ENCODE assay signal across 28 mouse cellular contexts in the genomic region with DNA sequence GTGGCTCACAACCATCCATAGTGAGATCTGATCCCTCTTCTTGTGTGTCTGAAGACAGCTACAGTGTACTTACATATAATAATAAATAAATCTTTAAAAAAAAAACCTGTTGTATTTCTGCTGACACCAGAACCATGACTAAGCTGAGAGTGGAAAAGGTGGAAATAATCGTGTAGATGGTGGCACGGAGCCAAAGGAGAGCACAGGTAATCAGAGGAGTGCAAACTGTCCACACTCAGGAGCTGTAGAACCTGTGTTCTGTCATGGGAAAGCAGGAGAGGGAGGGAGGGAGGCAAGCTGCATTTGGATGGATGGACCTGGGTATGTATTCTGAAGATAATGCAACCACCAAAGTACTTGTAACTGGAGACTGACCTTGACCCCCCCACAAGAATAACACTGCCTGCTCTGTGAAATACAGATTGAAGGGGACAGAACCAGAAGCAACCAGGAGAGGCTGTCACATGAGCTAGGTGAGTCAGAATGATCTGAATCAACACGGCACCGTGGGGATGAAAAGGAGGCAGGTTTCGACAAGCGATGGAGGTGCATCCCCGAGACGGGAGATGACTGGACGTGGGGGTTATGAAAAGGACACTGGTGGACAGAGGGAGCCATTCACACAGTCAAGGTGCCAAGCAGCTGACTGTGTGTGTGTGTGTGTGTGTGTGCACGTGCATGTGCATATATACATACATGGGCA. TPM values are rescaled to one million over a fixed set of nuclear protein-coding genes. Genes with fewer than 3 reads are reported as not detected.
"Had no signal": no experiment of that assay in that cellular context is flagged by ENCODE, and none has a peak within 500 bp of the region (broad histone marks: within the 10 kb centered on the region; RNA-seq: fewer than 3 reads in every experiment).

No protein-coding gene starts in this region.

- H3K9ac ChIP-seq: heart, embryonic 12.5 days; hindbrain, embryonic 12.5 days; hindbrain, embryonic 14.5 days; intestine, embryonic 15.5 days; kidney, embryonic 15.5 days; limb, embryonic 12.5 days had no signal

- H3K4me3 ChIP-seq: gastrocnemius, adult 2 months; heart, embryonic 10.5 days; heart, embryonic 12.5 days; hindbrain, embryonic 10.5 days; hindbrain, embryonic 12.5 days; intestine, embryonic 15.5 days; kidney, embryonic 15.5 days; limb, embryonic 10.5 days; limb, embryonic 12.5 days had no signal

- DNase-seq: gastrocnemius, adult 2 months; gastrocnemius, postnatal 10 days; gastrocnemius, postnatal 25 days; heart, adult 18-20 months; heart, postnatal 10 days; heart, postnatal 4 days; kidney, adult 2 months; kidney, adult 9 months; kidney, postnatal 14 days; kidney, postnatal 36 days; layer of hippocampus, adult 9-11 months; layer of hippocampus, postnatal 36 days had no signal

- H3K36me3 ChIP-seq: heart, embryonic 10.5 days; heart, embryonic 12.5 days; hindbrain, embryonic 10.5 days; hindbrain, embryonic 12.5 days; intestine, embryonic 15.5 days; kidney, embryonic 15.5 days; limb, embryonic 10.5 days; limb, embryonic 12.5 days had no signal

- H3K27me3 ChIP-seq: hindbrain, embryonic 12.5 days; intestine, embryonic 15.5 days had no signal

- H3K4me2 ChIP-seq: heart, embryonic 12.5 days; hindbrain, embryonic 12.5 days; hindbrain, embryonic 14.5 days; intestine, embryonic 15.5 days; kidney, embryonic 15.5 days; limb, embryonic 12.5 days had no signal

- ATAC-seq: forebrain, embryonic 16.5 days; hindbrain, embryonic 16.5 days; inflammation-experienced regulatory T-cells, adult 6 months; intestine, embryonic 15.5 days; intestine, postnatal 0 days had no signal

- H3K9me3 ChIP-seq: heart, embryonic 10.5 days; heart, embryonic 12.5 days; hindbrain, embryonic 10.5 days; hindbrain, embryonic 12.5 days; intestine, embryonic 15.5 days; kidney, embryonic 15.5 days; limb, embryonic 10.5 days; limb, embryonic 12.5 days had no signal

- H3K27ac ChIP-seq: gastrocnemius, adult 2 months; heart, embryonic 10.5 days; hindbrain, embryonic 10.5 days; hindbrain, embryonic 12.5 days; hindbrain, embryonic 14.5 days; intestine, embryonic 15.5 days; kidney, embryonic 15.5 days; kidney, postnatal 0 days; limb, embryonic 10.5 days; limb, embryonic 12.5 days had no signal

- H3K4me1 ChIP-seq: heart, embryonic 10.5 days; hindbrain, embryonic 12.5 days; kidney, embryonic 15.5 days had no signal

RNA-seq across cellular contexts. Expression of a gene that starts 13.8 kb away (rescaled TPM):
- polyA plus RNA-seq: forebrain, embryonic 16.5 days; heart, embryonic 10.5 days; heart, embryonic 12.5 days; heart, embryonic 14.5 days; heart, embryonic 16.5 days; hindbrain, embryonic 10.5 days; hindbrain, embryonic 12.5 days; hindbrain, embryonic 14.5 days; hindbrain, embryonic 16.5 days; inflammation-experienced regulatory T-cells, adult 6 months; intestine, embryonic 15.5 days; intestine, postnatal 0 days; kidney, embryonic 15.5 days; kidney, postnatal 0 days; limb, embryonic 10.5 days had no signal

RNA-seq across cellular contexts. Expression of a gene that starts 17.0 kb away (rescaled TPM):
- polyA plus RNA-seq: inflammation-experienced regulatory T-cells, adult 6 months; limb, embryonic 10.5 days had no signal

RNA-seq across cellular contexts. Expression of a gene that starts 52.7 kb away (rescaled TPM):
- polyA plus RNA-seq: heart, embryonic 12.5 days; inflammation-experienced regulatory T-cells, adult 6 months; kidney, adult 2 months; kidney, postnatal 0 days had no signal
